Mouse (Mus musculus): Measurements from ENCODE around the gene Krt4. TPM values are rescaled to one million over a fixed set of nuclear protein-coding genes. Genes with fewer than 3 reads are reported as not detected.

Gene Krt4
- polyA plus RNA-seq (2012), result not detected in 2 replicates

GRCm38 (mm10) chr15:101924635-101925034 lies at the start of gene Krt4:
Gene Krt4 (minus strand): TSS chr15:101924735.

GRCm38 (mm10) chr15:101954187-101954586 lies 29.7 kb upstream of the Krt4 start, which contains the start of gene Krt78:
Gene Krt78 (minus strand): TSS chr15:101954287.

DNA sequence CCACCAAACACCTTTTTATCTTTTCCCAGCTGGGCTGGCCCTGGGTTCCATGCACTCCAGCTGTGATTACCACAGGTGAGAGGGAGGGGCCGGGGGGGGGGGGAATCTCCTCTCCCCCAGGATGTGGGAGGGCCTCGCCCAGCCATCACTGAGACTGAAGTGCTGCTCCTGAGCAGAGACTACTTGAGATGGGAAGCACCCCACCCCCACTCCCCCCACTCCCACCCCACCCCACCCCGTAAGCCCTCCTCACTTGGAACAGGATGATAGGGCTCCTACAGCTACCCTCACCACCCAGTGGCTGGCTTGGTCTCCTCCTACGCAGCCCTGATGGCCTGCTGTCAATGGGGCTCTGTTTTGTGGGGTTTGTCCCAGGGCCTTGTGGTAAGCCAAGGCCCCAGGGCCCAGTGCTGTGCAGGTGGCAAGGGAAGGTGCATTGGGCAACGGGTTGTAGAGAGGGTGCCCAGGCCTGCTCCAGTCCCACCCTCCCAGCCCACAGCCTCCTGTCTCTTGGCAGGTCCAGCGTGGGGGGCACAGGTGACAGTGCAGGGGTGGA lies 15.8 kb upstream of the Krt4 start, which contains the start of gene Krt79:
Krt79 (minus strand) TSS at position 51 of the 556 bp plus-strand sequence.

DNA sequence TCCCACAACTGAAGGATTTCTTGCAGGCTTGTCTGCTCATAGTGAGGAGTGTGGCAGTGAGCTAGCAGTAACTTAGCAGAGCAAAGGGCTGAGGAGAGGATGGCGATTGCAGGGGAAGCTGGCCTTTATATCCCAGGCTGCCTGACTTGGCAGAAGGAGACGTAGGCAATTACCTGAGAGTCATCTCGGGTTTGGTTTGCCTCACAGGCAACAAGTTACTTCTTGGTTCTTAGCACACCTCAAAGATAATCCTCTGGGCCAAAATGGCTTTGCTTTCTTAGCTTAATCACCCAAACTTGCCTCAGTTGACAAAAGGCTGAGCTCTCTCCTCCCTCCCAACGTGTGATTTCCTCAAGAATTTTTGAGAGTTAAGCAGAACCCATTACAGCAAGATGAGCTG lies 31.7 kb downstream of the Krt4 start, which contains the start of gene Krt76:
Krt76 (minus strand) TSS at position 101 of the 400 bp plus-strand sequence.

DNA sequence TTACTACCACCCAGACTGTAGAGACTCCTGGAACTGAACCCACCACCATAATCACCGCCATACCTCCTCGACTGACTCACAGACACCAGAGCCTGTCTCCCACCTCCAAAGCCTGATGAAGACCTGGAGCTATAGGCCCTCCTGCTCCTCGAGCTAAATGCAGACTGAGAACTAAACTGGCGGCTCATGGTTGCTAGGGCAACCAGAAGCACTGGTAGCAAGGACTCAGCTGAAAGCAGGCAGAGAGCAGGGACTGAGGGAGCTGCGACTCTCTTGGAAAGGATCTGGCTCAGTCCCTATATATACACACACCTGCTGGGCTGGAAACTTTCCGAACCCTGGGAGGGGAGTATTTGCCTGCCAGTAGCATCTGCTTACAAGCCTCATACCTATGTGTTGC lies 55.1 kb downstream of the Krt4 start, which contains the start of gene Krt77:
Krt77 (minus strand) TSS at position 275 of the 400 bp plus-strand sequence.

Other genes with a start within 250 kb of the Krt4 start
- not detected in 2 replicates for gene Krt6b, start 244.4 kb downstream of the Krt4 start, polyA plus RNA-seq (2012)
- gene Krt6a, start 230.4 kb downstream of the Krt4 start, polyA plus RNA-seq (2012), result not detected in 2 replicates
- not detected in 2 replicates for gene Krt5, start 211.8 kb downstream of the Krt4 start, polyA plus RNA-seq (2012)
- gene Krt71, start 181.6 kb downstream of the Krt4 start, polyA plus RNA-seq (2012), result not detected in 2 replicates
- gene Krt72, start 138.3 kb downstream of the Krt4 start, polyA plus RNA-seq (2012), result not detected in 2 replicates
- not detected in 2 replicates for gene Krt73, start 122.4 kb downstream of the Krt4 start, polyA plus RNA-seq (2012)
- not detected in 2 replicates for gene Krt2, start 106.6 kb downstream of the Krt4 start, polyA plus RNA-seq (2012)
- 0.03 TPM in 1 of 2 replicates, not detected in the other for gene Krt1, start 73.9 kb downstream of the Krt4 start, polyA plus RNA-seq (2012)
- not detected in 2 replicates for gene Krt77, start 55.0 kb downstream of the Krt4 start, polyA plus RNA-seq (2012)
- gene Krt76, start 31.8 kb downstream of the Krt4 start, polyA plus RNA-seq (2012), result not detected in 2 replicates
- not detected in 2 replicates for gene Krt79, start 15.6 kb upstream of the Krt4 start, polyA plus RNA-seq (2012)
- gene Krt78, start 29.6 kb upstream of the Krt4 start, polyA plus RNA-seq (2012), result 0.02 TPM in 1 of 2 replicates, not detected in the other
- 0.56 and 0.59 TPM in 2 replicates for gene Krt8, start 79.7 kb upstream of the Krt4 start, polyA plus RNA-seq (2012)
- gene Krt18, start 103.4 kb upstream of the Krt4 start, polyA plus RNA-seq (2012), result 16.0 and 21.4 TPM in 2 replicates
- 249 and 350 TPM in 2 replicates for gene Eif4b, start 149.0 kb upstream of the Krt4 start, polyA plus RNA-seq (2012)
- gene Tns2, start 175.7 kb upstream of the Krt4 start, polyA plus RNA-seq (2012), result 0.34 and 0.73 TPM in 2 replicates
- 19.3 and 22.6 TPM in 2 replicates for gene Spryd3, start 211.5 kb upstream of the Krt4 start, polyA plus RNA-seq (2012)
- gene Igfbp6, start 219.6 kb upstream of the Krt4 start, polyA plus RNA-seq (2012), result 0.41 TPM in 1 of 2 replicates, not detected in the other
- 1.9 and 5.1 TPM in 2 replicates for gene Soat2, start 225.8 kb upstream of the Krt4 start, polyA plus RNA-seq (2012)